Mouse (Mus musculus) ES-CJ7 (cell line): ENCODE results near the gene Ccdc171.
"Not testable (repeated sequence)": the region's sequence is repeated elsewhere in the genome, so short reads cannot be mapped to it uniquely, and the experiment has no call there.

Experiments
- DNase-seq: peaks from one replicate; pipeline ENCODE4 v3.0.0; 2011; ENCODE audit warnings: low read depth, low spot score

Ccdc171 gene

GRCm38 (mm10) chr4:83524843-83525689 is at the start of gene Ccdc171:
Gene Ccdc171 (plus strand): TSS chr4:83525545.
- peak; percentile 96 for DNase-seq

GRCm38 (mm10) chr4:83485250-83485649 is 40.1 kb upstream of the Ccdc171 start:
- DNase-seq: no peak

- DNase-seq: peak; percentile 94
Observed at GRCm38 (mm10) chr4:83485735-83486116, 39.6 kb upstream of the Ccdc171 start.

- DNase-seq: peak; percentile 89
Observed at GRCm38 (mm10) chr4:83486117-83486901, 39.0 kb upstream of the Ccdc171 start, which contains the start of gene Psip1. Gene Psip1 (minus strand): TSS chr4:83486459.

GRCm38 (mm10) chr4:83489121-83489520 is 36.2 kb upstream of the Ccdc171 start:
- peak; percentile 24 for DNase-seq

GRCm38 (mm10) chr4:83493112-83493511 is 32.2 kb upstream of the Ccdc171 start:
- DNase-seq: no peak

GRCm38 (mm10) chr4:83497013-83497412 is 28.3 kb upstream of the Ccdc171 start:
- DNase-seq: not testable (repeated sequence)

GRCm38 (mm10) chr4:83500154-83501036 is 24.9 kb upstream of the Ccdc171 start:
- peak; percentile 93 for DNase-seq

- DNase-seq: no peak
Observed at GRCm38 (mm10) chr4:83501037-83501430, 24.3 kb upstream of the Ccdc171 start.

- DNase-seq: no peak
Observed at GRCm38 (mm10) chr4:83509600-83509999, 15.7 kb upstream of the Ccdc171 start.

- peak; percentile 55 for DNase-seq
Observed at GRCm38 (mm10) chr4:83511083-83511482, 14.3 kb upstream of the Ccdc171 start.

GRCm38 (mm10) chr4:83512217-83512616 is 13.1 kb upstream of the Ccdc171 start:
- no peak for DNase-seq

GRCm38 (mm10) chr4:83512644-83513043 is 12.7 kb upstream of the Ccdc171 start:
- DNase-seq: no peak

GRCm38 (mm10) chr4:83514183-83514582 is 11.2 kb upstream of the Ccdc171 start:
- no peak for DNase-seq

- peak; percentile 51 for DNase-seq
Observed at GRCm38 (mm10) chr4:83514976-83515669, 10.2 kb upstream of the Ccdc171 start.

GRCm38 (mm10) chr4:83516144-83516543 is 9.2 kb upstream of the Ccdc171 start:
- not testable (repeated sequence) for DNase-seq

- DNase-seq: peak; percentile 85
Observed at GRCm38 (mm10) chr4:83519148-83519547, 6.2 kb upstream of the Ccdc171 start.

- no peak for DNase-seq
Observed at GRCm38 (mm10) chr4:83519807-83520206, 5.5 kb upstream of the Ccdc171 start.

GRCm38 (mm10) chr4:83520308-83520707 is 5.0 kb upstream of the Ccdc171 start:
- DNase-seq: peak; percentile 89

- no peak for DNase-seq
Observed at GRCm38 (mm10) chr4:83522066-83522465, 3.3 kb upstream of the Ccdc171 start.

GRCm38 (mm10) chr4:83524456-83524842 is 896 bp upstream of the Ccdc171 start:
- DNase-seq: no peak
